Mouse (Mus musculus): ENCODE data around the gene Prm1. TPM values are rescaled to one million over a fixed set of nuclear protein-coding genes. Genes with fewer than 3 reads are reported as not detected.
"Not testable (repeated sequence)": the region's sequence is repeated elsewhere in the genome, so short reads cannot be mapped to it uniquely, and the experiment has no call there.

The Prm1 gene
- polyA plus RNA-seq (2014; fragmentation: Nextera tagmentation; extraction: Ambion mirVana), result not detected in 2 replicates

GRCm38 (mm10) chr16:10805789-10806527 lies at the start of gene Prm1:
Gene Prm1 (minus strand): TSS chr16:10805839.
- H3K4me3 ChIP-seq (ENCODE audit: low read depth, low read length), result no peak within 1 kb of the TSS
- no peak within 1 kb of the TSS for H3K4me2 ChIP-seq (ENCODE audit: low read length)
- ATAC-seq (replicated peaks; ENCODE audit: low FRiP score, low TSS enrichment, low read depth), result no peak
- H3K4me1 ChIP-seq (replicated peaks; ENCODE audit: control insufficient read depth, insufficient read depth, low read length), result no peaks in the 10 kb centered on the region
- WGBS, result 78% methylated on average over 10 of the region's 10 CpGs
- H3K27me3 ChIP-seq (replicated peaks; ENCODE audit: control insufficient read depth, insufficient read depth, low read length), result no peaks in the 10 kb centered on the region
- H3K36me3 ChIP-seq (ENCODE audit: control insufficient read depth, insufficient read depth, low read length), result no peaks in the 10 kb centered on the region
- no peak for DNase-seq (ENCODE audit: low spot score)
- H3K9me3 ChIP-seq (ENCODE audit: control insufficient read depth, low read length), result no peaks in the 10 kb centered on the region
- H3K27ac ChIP-seq (ENCODE audit: low read depth), result no peak within 1 kb of the TSS
- H3K9ac ChIP-seq (ENCODE audit: low read length), result no peak within 1 kb of the TSS

GRCm38 (mm10) chr16:10852216-10852615 lies 46.6 kb upstream of the Prm1 start:
- H3K4me1 ChIP-seq (replicated peaks; ENCODE audit: control insufficient read depth, insufficient read depth, low read length); H3K36me3 ChIP-seq (ENCODE audit: control insufficient read depth, insufficient read depth, low read length); DNase-seq (ENCODE audit: low spot score); H3K9ac ChIP-seq (ENCODE audit: low read length); H3K9me3 ChIP-seq (ENCODE audit: control insufficient read depth, low read length); H3K4me2 ChIP-seq (ENCODE audit: low read length); H3K4me3 ChIP-seq (ENCODE audit: low read depth, low read length); ATAC-seq (replicated peaks; ENCODE audit: low FRiP score, low TSS enrichment, low read depth); H3K27ac ChIP-seq (ENCODE audit: low read depth); H3K27me3 ChIP-seq (replicated peaks; ENCODE audit: control insufficient read depth, insufficient read depth, low read length): not testable (repeated sequence)
- WGBS, result 94% methylated on average over 10 of the region's 10 CpGs

- no peak overlapping the region for H3K27ac ChIP-seq (ENCODE audit: low read depth)
- H3K27me3 ChIP-seq (replicated peaks; ENCODE audit: control insufficient read depth, insufficient read depth, low read length), result no peaks in the 10 kb centered on the region
- WGBS, result 78% methylated on average over 4 of the region's 4 CpGs
- H3K36me3 ChIP-seq (ENCODE audit: control insufficient read depth, insufficient read depth, low read length), result no peaks in the 10 kb centered on the region
- no peak overlapping the region for H3K4me2 ChIP-seq (ENCODE audit: low read length)
- H3K4me3 ChIP-seq (ENCODE audit: low read depth, low read length), result no peak overlapping the region
- H3K4me1 ChIP-seq (replicated peaks; ENCODE audit: control insufficient read depth, insufficient read depth, low read length), result peaks cover 10% of the 10 kb centered on the region; the same call in 1 of the 2 replicates
- no peaks in the 10 kb centered on the region for H3K9me3 ChIP-seq (ENCODE audit: control insufficient read depth, low read length)
- DNase-seq (ENCODE audit: low spot score), result no peak
- no peak for ATAC-seq (replicated peaks; ENCODE audit: low FRiP score, low TSS enrichment, low read depth)
- no peak overlapping the region for H3K9ac ChIP-seq (ENCODE audit: low read length)
Observed at GRCm38 (mm10) chr16:10850905-10851304, 45.3 kb upstream of the Prm1 start.

- H3K9me3 ChIP-seq (ENCODE audit: control insufficient read depth, low read length), result no peaks in the 10 kb centered on the region
- no peak overlapping the region for H3K9ac ChIP-seq (ENCODE audit: low read length)
- H3K36me3 ChIP-seq (ENCODE audit: control insufficient read depth, insufficient read depth, low read length), result no peaks in the 10 kb centered on the region
- ATAC-seq (replicated peaks; ENCODE audit: low FRiP score, low TSS enrichment, low read depth) (no peak), DNase-seq (ENCODE audit: low spot score) (no peak)
- no peak overlapping the region for H3K4me3 ChIP-seq (ENCODE audit: low read depth, low read length)
- H3K4me1 ChIP-seq (replicated peaks; ENCODE audit: control insufficient read depth, insufficient read depth, low read length), result peaks cover 10% of the 10 kb centered on the region; the same call in 1 of the 2 replicates
- H3K27me3 ChIP-seq (replicated peaks; ENCODE audit: control insufficient read depth, insufficient read depth, low read length), result no peaks in the 10 kb centered on the region
- 54% methylated on average over 12 of the region's 12 CpGs for WGBS
- H3K4me2 ChIP-seq (ENCODE audit: low read length), result no peak overlapping the region
- no peak overlapping the region for H3K27ac ChIP-seq (ENCODE audit: low read depth)
Observed at GRCm38 (mm10) chr16:10849965-10850861, 44.6 kb upstream of the Prm1 start.

- no peak overlapping the region for H3K4me3 ChIP-seq (ENCODE audit: low read depth, low read length)
Observed at GRCm38 (mm10) chr16:10846503-10846902, 40.9 kb upstream of the Prm1 start.

GRCm38 (mm10) chr16:10845952-10846351 lies 40.3 kb upstream of the Prm1 start:
- Histone ChIP-seq H3K4me3 (ENCODE audit: low read depth, low read length) (no peak overlapping the region), H3K9me3 (ENCODE audit: control insufficient read depth, low read length) (no peaks in the 10 kb centered on the region), H3K4me1 (replicated peaks; ENCODE audit: control insufficient read depth, insufficient read depth, low read length) (peaks cover 19% of the 10 kb centered on the region), H3K27me3 (replicated peaks; ENCODE audit: control insufficient read depth, insufficient read depth, low read length) (no peaks in the 10 kb centered on the region), H3K36me3 (ENCODE audit: control insufficient read depth, insufficient read depth, low read length) (no peaks in the 10 kb centered on the region), H3K27ac (ENCODE audit: low read depth) (no peak overlapping the region), H3K4me2 (ENCODE audit: low read length) (no peak overlapping the region), H3K9ac (ENCODE audit: low read length) (no peak overlapping the region)
- ATAC-seq (replicated peaks; ENCODE audit: low FRiP score, low TSS enrichment, low read depth) (0 out of 2 replicates have a peak, but pooled peaks have one; percentile 9), DNase-seq (ENCODE audit: low spot score) (no peak)
- 80% methylated on average over 6 of the region's 6 CpGs for WGBS

More at GRCm38 (mm10) chr16:10846503-10846902, 40.9 kb upstream of the Prm1 start:
- DNase-seq (ENCODE audit: low spot score) (peak; percentile 71), ATAC-seq (replicated peaks; ENCODE audit: low FRiP score, low TSS enrichment, low read depth) (peak; percentile 44; the same call in 1 of the 2 replicates)
- Histone ChIP-seq H3K4me2 (ENCODE audit: low read length) (no peak overlapping the region), H3K36me3 (ENCODE audit: control insufficient read depth, insufficient read depth, low read length) (no peaks in the 10 kb centered on the region), H3K27ac (ENCODE audit: low read depth) (no peak overlapping the region), H3K9me3 (ENCODE audit: control insufficient read depth, low read length) (no peaks in the 10 kb centered on the region), H3K27me3 (replicated peaks; ENCODE audit: control insufficient read depth, insufficient read depth, low read length) (no peaks in the 10 kb centered on the region), H3K4me1 (replicated peaks; ENCODE audit: control insufficient read depth, insufficient read depth, low read length) (peaks cover 19% of the 10 kb centered on the region), H3K9ac (ENCODE audit: low read length) (no peak overlapping the region)
- WGBS, result 56% methylated on average over 4 of the region's 4 CpGs

GRCm38 (mm10) chr16:10844319-10844670 lies 38.7 kb upstream of the Prm1 start:
- Histone ChIP-seq H3K36me3 (ENCODE audit: control insufficient read depth, insufficient read depth, low read length) (no peaks in the 10 kb centered on the region), H3K4me1 (replicated peaks; ENCODE audit: control insufficient read depth, insufficient read depth, low read length) (peaks cover 15% of the 10 kb centered on the region), H3K4me2 (ENCODE audit: low read length) (peak overlapping the region; percentile 41), H3K9ac (ENCODE audit: low read length) (no peak overlapping the region), H3K27me3 (replicated peaks; ENCODE audit: control insufficient read depth, insufficient read depth, low read length) (no peaks in the 10 kb centered on the region), H3K4me3 (ENCODE audit: low read depth, low read length) (no peak overlapping the region), H3K9me3 (ENCODE audit: control insufficient read depth, low read length) (no peaks in the 10 kb centered on the region), H3K27ac (ENCODE audit: low read depth) (no peak overlapping the region)
- WGBS, result 53% methylated on average over 6 of the region's 6 CpGs
- ATAC-seq (replicated peaks; ENCODE audit: low FRiP score, low TSS enrichment, low read depth) (no peak), DNase-seq (ENCODE audit: low spot score) (no peak)

GRCm38 (mm10) chr16:10843486-10844318 lies 38.1 kb upstream of the Prm1 start:
- peak overlapping the region; percentile 14; the same call in 1 of the 2 replicates for H3K9ac ChIP-seq (ENCODE audit: low read length)
- no peak for ATAC-seq (replicated peaks; ENCODE audit: low FRiP score, low TSS enrichment, low read depth)

More at GRCm38 (mm10) chr16:10843486-10844318, 38.1 kb upstream of the Prm1 start:
- Histone ChIP-seq H3K4me3 (ENCODE audit: low read depth, low read length) (no peak overlapping the region), H3K4me2 (ENCODE audit: low read length) (peak overlapping the region; percentile 41), H3K9me3 (ENCODE audit: control insufficient read depth, low read length) (no peaks in the 10 kb centered on the region), H3K36me3 (ENCODE audit: control insufficient read depth, insufficient read depth, low read length) (no peaks in the 10 kb centered on the region), H3K27me3 (replicated peaks; ENCODE audit: control insufficient read depth, insufficient read depth, low read length) (no peaks in the 10 kb centered on the region), H3K4me1 (replicated peaks; ENCODE audit: control insufficient read depth, insufficient read depth, low read length) (peaks cover 11% of the 10 kb centered on the region), H3K27ac (ENCODE audit: low read depth) (0 out of 2 replicates have a peak overlapping the region, but pooled peaks have one; percentile 13)
- no peak for DNase-seq (ENCODE audit: low spot score)
- whole genome bisulfite sequencing, result 15% methylated on average over 18 of the region's 18 CpGs

All from intestine, embryonic 14.5 days (tissue).